Mouse (Mus musculus): ENCODE measurements at regions not wholly inside any gene's neighbourhood (a gene's known extent, or its start where the extent isn't known, plus 50 kb on each side); places are given as distances from the start of the nearest gene placed in this dataset.
"Not testable (repeated sequence)": the region's sequence is repeated elsewhere in the genome, so short reads cannot be mapped to it uniquely, and the experiment has no call there.

GRCm38 (mm10) chr12:65420127-65420526 lies 194.8 kb downstream of the Wdr20rt start:
- no peak for DNase-seq (ENCODE audit: low spot score in 2 of 2)

GRCm38 (mm10) chr12:65424506-65424905 lies 199.2 kb downstream of the Wdr20rt start:
- no peak for DNase-seq (ENCODE audit: low spot score in 2 of 2)

GRCm38 (mm10) chr12:65425440-65425839 lies 200.1 kb downstream of the Wdr20rt start:
- DNase-seq (ENCODE audit: low spot score in 2 of 2): no peak

- DNase-seq (ENCODE audit: low spot score in 2 of 2): peak; percentile 8 to 19
Measured at GRCm38 (mm10) chr12:65426884-65427283, 201.6 kb downstream of the Wdr20rt start.

GRCm38 (mm10) chr12:65428214-65428981 lies 203.1 kb downstream of the Wdr20rt start:
- no peak for DNase-seq (ENCODE audit: low spot score in 2 of 2)

- no peak for DNase-seq (ENCODE audit: low spot score in 2 of 2)
Measured at GRCm38 (mm10) chr12:65450845-65451244, 225.5 kb downstream of the Wdr20rt start.

GRCm38 (mm10) chr12:65455683-65456082 lies 230.4 kb downstream of the Wdr20rt start:
- no peak for DNase-seq (ENCODE audit: low spot score in 2 of 2)

- DNase-seq (ENCODE audit: low spot score in 2 of 2): no peak
Measured at GRCm38 (mm10) chr12:65456956-65457355, 231.6 kb downstream of the Wdr20rt start.

- no peak for DNase-seq (ENCODE audit: low spot score in 2 of 2)
Measured at GRCm38 (mm10) chr12:65464246-65464645, 238.9 kb downstream of the Wdr20rt start.

- not testable (repeated sequence) for DNase-seq (ENCODE audit: low spot score in 2 of 2)
Measured at GRCm38 (mm10) chr12:65478674-65479073, 253.4 kb downstream of the Wdr20rt start.

- DNase-seq (ENCODE audit: low spot score in 2 of 2): peak; percentile 3 to 10
Measured at GRCm38 (mm10) chr12:65480829-65481228, 255.5 kb downstream of the Wdr20rt start.

- DNase-seq (ENCODE audit: low spot score in 2 of 2): peak; percentile 14 to 25
Measured at GRCm38 (mm10) chr12:65491092-65491491, 265.8 kb downstream of the Wdr20rt start.

GRCm38 (mm10) chr12:65494388-65495030 lies 269.2 kb downstream of the Wdr20rt start:
- DNase-seq (ENCODE audit: low spot score in 2 of 2): no peak

GRCm38 (mm10) chr12:65496613-65497012 lies 271.3 kb downstream of the Wdr20rt start:
- no peak for DNase-seq (ENCODE audit: low spot score in 2 of 2)

GRCm38 (mm10) chr12:65497602-65498001 lies 272.3 kb downstream of the Wdr20rt start:
- DNase-seq (ENCODE audit: low spot score in 2 of 2): no peak

- no peak for DNase-seq (ENCODE audit: low spot score in 2 of 2)
Measured at GRCm38 (mm10) chr12:65501459-65501858, 276.1 kb downstream of the Wdr20rt start.

GRCm38 (mm10) chr12:65502045-65502444 lies 276.7 kb downstream of the Wdr20rt start:
- no peak for DNase-seq (ENCODE audit: low spot score in 2 of 2)

- DNase-seq (ENCODE audit: low spot score in 2 of 2): no peak
Measured at GRCm38 (mm10) chr12:65513070-65513469, 287.8 kb downstream of the Wdr20rt start.

- no peak for DNase-seq (ENCODE audit: low spot score in 2 of 2)
Measured at GRCm38 (mm10) chr12:65534142-65534690, 308.9 kb downstream of the Wdr20rt start.

GRCm38 (mm10) chr12:65548301-65548700 lies 323.0 kb downstream of the Wdr20rt start:
- DNase-seq (ENCODE audit: low spot score in 2 of 2): peak; percentile 7 to 16

- no peak for DNase-seq (ENCODE audit: low spot score in 2 of 2)
Measured at GRCm38 (mm10) chr12:65552230-65552629, 326.9 kb downstream of the Wdr20rt start.

GRCm38 (mm10) chr12:65559036-65559435 lies 333.7 kb downstream of the Wdr20rt start:
- DNase-seq (ENCODE audit: low spot score in 2 of 2): no peak

GRCm38 (mm10) chr12:65559809-65560208 lies 334.5 kb downstream of the Wdr20rt start:
- no peak for DNase-seq (ENCODE audit: low spot score in 2 of 2)

Data from frontal cortex, postnatal 36 days (tissue).